Mouse (Mus musculus) kidney, postnatal 0 days (tissue): ENCODE data around the gene Obscn. TPM values are rescaled to one million over a fixed set of nuclear protein-coding genes. Genes with fewer than 3 reads are reported as not detected.
A peak's percentile ranks its signal among the peaks of the same experiment; 100 is the strongest.
"Not testable (repeated sequence)": the region's sequence is repeated elsewhere in the genome, so short reads cannot be mapped to it uniquely, and the experiment has no call there.

Source experiments
- ATAC-seq: fragments of 200-750 bp; cut with Nextera tagmentation; replicated peaks from 2 replicates; pipeline ENCODE4 v1.8.0; 2017; ENCODE audit warnings: low read depth, moderate number of reproducible peaks, moderate TSS enrichment, moderate library complexity; ENCODE audit not compliant: low FRiP score
- DNase-seq: peaks from one replicate; pipeline ENCODE4 v3.0.0-alpha.2; 2016; ENCODE audit warnings: low spot score
- H3K27ac ChIP-seq: fragments of 300-500 bp; sonication (generic); 2 replicates; pipeline ENCODE4 v1.5.1; 2014; ENCODE audit warnings: mild to moderate bottlenecking
- H3K27me3 ChIP-seq: fragments of 300-500 bp; sonication (generic); 2 replicates; pipeline ENCODE4 v1.6.1; 2014; ENCODE audit warnings: low read length, mixed read lengths; ENCODE audit not compliant: insufficient read depth
- H3K36me3 ChIP-seq: fragments of 300-500 bp; sonication (generic); 2 replicates; pipeline ENCODE4 v1.6.1; 2014; ENCODE audit warnings: low read length, mixed read lengths; ENCODE audit not compliant: insufficient read depth
- H3K4me1 ChIP-seq: fragments of 300-500 bp; sonication (generic); replicated peaks from 2 replicates; pipeline ENCODE4 v1.6.1; 2014; ENCODE audit warnings: antibody characterized with exemption, low read length, mixed read lengths; ENCODE audit not compliant: insufficient read depth
- H3K4me2 ChIP-seq: fragments of 300-500 bp; sonication (generic); 2 replicates; pipeline ENCODE4 v1.6.1; 2014; ENCODE audit warnings: mild to moderate bottlenecking, low read length, moderate library complexity, mixed read lengths
- H3K4me3 ChIP-seq: fragments of 300-500 bp; sonication (generic); replicated peaks from 2 replicates; pipeline ENCODE4 v1.5.1; 2014; ENCODE audit warnings: low read depth, low read length
- H3K9ac ChIP-seq: fragments of 300-500 bp; sonication (generic); 2 replicates; pipeline ENCODE4 v1.6.1; 2014; ENCODE audit warnings: low read depth, low read length
- H3K9me3 ChIP-seq: fragments of 300-500 bp; sonication (generic); replicated peaks from 2 replicates; pipeline ENCODE4 v1.6.1; 2016; ENCODE audit warnings: low read length, inconsistent platforms, mixed read lengths
- CTCF ChIP-seq: IDR thresholded peaks from 2 replicates; pipeline ENCODE4 v1.5.1; 2016; ENCODE audit warnings: antibody characterized with exemption, low read depth, mild to moderate bottlenecking, moderate library complexity
- WGBS: fragments of 180-500 bp; shearing (Covaris S2); extraction: QIAGEN DNeasy Blood & Tissue Kit; methylation state at CpG from one replicate; pipeline ENCODE4 v1.1.7; 2014; 5-methylcytosine and 5-hydroxymethylcytosine counted together
- polyA plus RNA-seq: library from polyadenylated mRNA; unstranded; fragments of >200 nt; fragmentation: Nextera tagmentation; extraction: Ambion mirVana; gene quantifications from 2 replicates; pipeline ENCODE4 v1.2.1, GENCODE M21; 2015

Gene Obscn
- polyA plus RNA-seq, 1 experiment from 2014 or later = 0.20 TPM

DNA sequence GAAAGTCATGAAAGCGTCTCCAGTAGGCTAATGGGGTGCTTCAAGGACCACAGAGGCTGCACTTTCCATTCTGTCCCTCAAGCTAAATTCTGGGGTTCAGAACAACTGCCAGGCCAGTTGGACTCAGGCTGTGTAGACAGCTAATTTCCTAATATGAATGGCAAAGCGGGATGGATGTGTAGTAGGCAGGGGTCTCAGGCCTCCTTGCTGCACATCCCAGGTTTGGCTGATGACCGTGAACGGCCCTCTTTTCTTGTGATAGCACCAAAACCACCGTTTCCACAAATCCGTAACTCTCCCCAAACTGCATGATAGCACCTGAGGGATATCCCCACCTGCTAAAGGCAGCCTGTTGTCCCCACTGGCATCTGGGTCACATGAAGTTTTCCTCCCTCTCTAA is 177.7 kb downstream of the Obscn start:
- H3K9ac ChIP-seq = no peak overlapping the region

DNA sequence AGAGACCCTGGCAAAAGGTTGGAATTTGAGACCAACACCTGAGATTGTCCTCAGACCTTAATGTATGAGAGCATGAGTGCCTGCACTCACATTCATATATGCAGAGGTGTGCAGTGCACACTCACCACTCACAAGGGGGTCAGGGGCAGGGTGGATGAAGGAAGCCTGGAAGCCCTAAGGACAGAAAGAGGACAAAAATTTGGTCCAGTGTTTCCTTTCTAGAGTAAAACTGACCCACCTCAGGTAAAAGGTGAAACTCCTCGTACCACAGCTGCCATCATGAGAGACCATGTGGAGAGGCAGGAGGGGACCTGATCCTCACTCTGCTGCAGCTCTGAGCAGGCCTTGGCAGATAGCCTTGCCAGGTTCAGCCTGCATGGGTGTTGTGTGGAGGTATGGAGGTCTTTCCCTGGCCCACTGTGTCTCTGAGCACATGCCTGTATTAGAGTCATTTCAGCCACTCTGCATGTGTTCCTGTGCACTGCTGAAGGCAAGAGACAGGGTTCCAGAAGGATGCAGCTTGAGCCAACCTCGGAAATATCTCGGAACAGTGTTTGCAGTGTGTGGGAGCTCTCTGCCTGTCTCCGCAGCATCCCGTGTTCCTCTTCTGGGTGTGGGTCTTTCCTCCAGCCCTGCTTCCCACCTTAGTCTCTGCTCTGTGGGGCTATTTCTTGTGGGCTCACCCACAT is 178.8 kb downstream of the Obscn start:
- peak overlapping the region; percentile 66 for H3K4me2 ChIP-seq
- TF ChIP-seq CTCF = no peak
- no peak for DNase-seq
- no peaks in the 10 kb centered on the region for H3K9me3 ChIP-seq
- 72% methylated on average over 5 of the region's 5 CpGs for WGBS
- no peaks in the 10 kb centered on the region for H3K36me3 ChIP-seq
- H3K4me3 ChIP-seq = no peak overlapping the region
- no peak overlapping the region for H3K9ac ChIP-seq
- ATAC-seq = no peak
- H3K27ac ChIP-seq = no peak overlapping the region
- no peaks in the 10 kb centered on the region for H3K27me3 ChIP-seq
- H3K4me1 ChIP-seq = peaks cover 10% of the 10 kb centered on the region; the same call in 1 of the 2 replicates

More for the DNA sequence above, 177.7 kb downstream of the Obscn start:
- no peak overlapping the region for H3K27ac ChIP-seq
- H3K27me3 ChIP-seq = no peaks in the 10 kb centered on the region
- no peaks in the 10 kb centered on the region for H3K36me3 ChIP-seq
- no peak overlapping the region for H3K4me2 ChIP-seq
- H3K4me3 ChIP-seq = no peak overlapping the region
- H3K4me1 ChIP-seq = peaks cover 10% of the 10 kb centered on the region; the same call in 1 of the 2 replicates
- no peak for TF ChIP-seq CTCF
- DNase-seq = no peak
- ATAC-seq = no peak
- no peaks in the 10 kb centered on the region for H3K9me3 ChIP-seq
- WGBS = 85% methylated on average over 6 of the region's 6 CpGs

DNA sequence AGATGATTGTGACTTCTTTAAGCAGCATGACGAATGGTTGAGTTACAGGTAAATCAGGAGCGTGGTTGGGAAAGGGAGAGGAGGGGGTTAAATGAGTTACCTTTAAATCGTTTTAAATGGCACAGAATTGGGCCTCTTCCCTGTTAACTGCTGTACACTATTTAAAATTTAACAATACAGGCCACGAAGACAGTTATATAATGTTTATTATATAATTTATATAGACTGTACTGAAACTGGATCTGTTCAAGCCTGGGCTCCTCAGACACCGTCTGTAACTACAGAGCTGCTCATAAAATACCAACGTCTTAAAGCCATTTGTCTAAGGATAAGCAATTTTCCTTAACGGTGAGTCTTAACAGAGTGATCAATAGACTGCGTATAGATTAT is 180.3 kb downstream of the Obscn start:
- Histone ChIP-seq H3K9ac (peak overlapping the region; percentile 87), H3K9me3 (no peaks in the 10 kb centered on the region), H3K4me1 (peaks cover 10% of the 10 kb centered on the region; the same call in 1 of the 2 replicates), H3K4me2 (peak overlapping the region; percentile 66), H3K27me3 (no peaks in the 10 kb centered on the region), H3K36me3 (no peaks in the 10 kb centered on the region), H3K4me3 (peak overlapping the region; percentile 76), H3K27ac (no peak overlapping the region; the same call in 1 of the 2 replicates)
- WGBS = 16% methylated on average over 8 of the region's 8 CpGs
- ATAC-seq (no peak), DNase-seq (no peak)
- TF ChIP-seq CTCF = no peak

DNA sequence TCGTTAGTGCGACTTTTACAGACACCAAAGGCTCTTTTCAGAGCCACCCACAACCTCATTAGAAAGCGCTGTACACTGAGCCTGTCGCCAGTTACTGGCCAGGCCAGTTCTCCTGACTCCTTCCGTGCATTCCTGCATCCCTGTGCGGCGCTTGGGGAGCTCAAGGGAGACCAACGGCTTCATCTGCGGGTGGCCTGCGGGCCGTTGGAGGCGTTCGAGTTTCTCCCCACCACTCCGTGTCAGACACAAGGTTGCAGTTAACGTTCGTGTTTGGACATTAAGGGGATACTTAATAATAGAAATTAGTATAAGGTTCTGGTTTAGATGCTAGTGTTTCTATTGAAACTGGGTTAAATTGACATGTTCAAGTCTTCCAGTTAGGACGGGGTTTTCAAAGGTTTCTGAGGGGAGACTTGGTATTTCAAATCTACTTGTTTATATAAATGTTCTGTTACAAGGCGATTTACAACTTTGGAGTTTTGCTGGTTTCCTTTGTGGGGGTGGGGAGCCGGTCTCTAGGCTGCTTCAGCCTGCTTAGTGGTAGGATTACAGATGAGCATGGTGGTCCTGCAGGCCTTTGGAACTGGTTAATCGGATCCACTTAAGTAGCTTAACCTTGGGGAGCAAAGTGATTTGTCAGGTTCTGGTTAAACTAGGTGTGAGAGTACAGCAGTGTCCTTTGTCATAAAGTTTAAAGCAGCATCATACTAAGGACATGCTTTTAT is 180.9 kb downstream of the Obscn start:
- H3K27me3 ChIP-seq = no peaks in the 10 kb centered on the region; the same call in 1 of the 2 replicates
- no peak; the same call in 1 of the 2 replicates for ATAC-seq
- peaks cover 10% of the 10 kb centered on the region; the same call in 1 of the 2 replicates for H3K4me1 ChIP-seq
- H3K36me3 ChIP-seq = no peaks in the 10 kb centered on the region
- peak overlapping the region; percentile 87 for H3K9ac ChIP-seq
- peak overlapping the region; percentile 76 for H3K4me3 ChIP-seq
- H3K27ac ChIP-seq = peak overlapping the region; percentile 97
- TF ChIP-seq CTCF = no peak; the same call in 1 of the 2 replicates
- H3K4me2 ChIP-seq = peak overlapping the region; percentile 66
- H3K9me3 ChIP-seq = no peaks in the 10 kb centered on the region
- DNase-seq = peak; percentile 82
- under 1% methylated on average over 20 of the region's 20 CpGs for WGBS

DNA sequence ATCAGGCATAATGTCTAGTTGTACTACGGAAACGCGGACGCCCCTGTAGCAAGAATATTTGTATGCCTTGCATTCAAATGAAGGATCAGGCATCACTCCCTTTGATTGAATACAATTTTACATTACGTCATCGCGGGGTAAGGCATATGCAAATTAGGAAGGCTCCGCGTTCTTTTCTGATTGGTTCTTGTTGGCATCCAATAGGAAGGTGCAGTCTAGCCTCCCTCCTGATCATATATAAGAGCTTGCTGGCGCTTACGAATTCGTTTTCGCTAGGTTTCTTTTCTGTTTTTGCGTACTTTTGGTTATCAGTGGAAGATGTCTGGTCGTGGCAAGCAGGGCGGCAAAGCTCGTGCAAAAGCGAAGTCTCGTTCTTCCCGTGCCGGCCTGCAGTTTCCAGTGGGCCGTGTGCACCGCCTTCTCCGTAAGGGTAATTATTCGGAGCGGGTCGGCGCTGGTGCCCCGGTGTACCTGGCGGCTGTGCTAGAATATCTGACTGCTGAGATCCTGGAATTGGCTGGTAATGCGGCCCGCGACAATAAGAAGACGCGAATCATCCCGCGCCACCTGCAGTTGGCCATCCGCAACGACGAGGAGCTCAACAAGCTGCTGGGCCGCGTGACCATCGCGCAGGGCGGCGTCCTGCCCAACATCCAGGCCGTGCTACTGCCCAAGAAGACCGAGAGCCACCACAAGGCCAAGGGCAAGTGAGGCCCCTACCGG is 181.6 kb downstream of the Obscn start, which contains the start of the genes Hist3h2a and Trim17:
Gene Hist3h2a, plus strand, starts transcription at position 266 of the 723 bp plus-strand sequence.
Gene Trim17, plus strand, starts transcription at position 266 of the 723 bp plus-strand sequence.
- WGBS = under 1% methylated on average over 49 of the region's 49 CpGs
- Histone ChIP-seq H3K4me3 (peak within 1 kb of the TSS; percentile 76), H3K9ac (peak within 1 kb of the TSS; percentile 87), H3K27me3 (no peaks in the 10 kb centered on the region; the same call in 1 of the 2 replicates), H3K9me3 (no peaks in the 10 kb centered on the region), H3K4me2 (peak within 1 kb of the TSS; percentile 66), H3K4me1 (peaks cover 10% of the 10 kb centered on the region; the same call in 1 of the 2 replicates), H3K27ac (peak within 1 kb of the TSS; percentile 97), H3K36me3 (no peaks in the 10 kb centered on the region)
- peak; percentile 99 for DNase-seq
- TF ChIP-seq CTCF = peak; percentile 66
- ATAC-seq = peak; percentile 92

DNA sequence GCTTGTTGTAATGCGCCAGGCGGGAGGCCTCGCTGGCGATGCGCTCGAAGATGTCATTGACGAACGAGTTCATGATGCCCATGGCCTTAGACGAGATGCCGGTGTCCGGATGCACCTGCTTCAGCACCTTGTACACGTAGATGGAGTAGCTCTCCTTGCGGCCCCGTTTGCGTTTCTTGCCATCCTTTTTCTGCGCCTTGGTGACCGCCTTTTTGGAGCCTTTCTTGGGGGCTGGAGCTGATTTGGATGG is 182.1 kb downstream of the Obscn start:
- WGBS = 0% methylated on average over 11 of the region's 17 CpGs
- DNase-seq = not testable (repeated sequence)
- ATAC-seq = peak; percentile 15; the same call in 1 of the 2 replicates

More for the DNA sequence above, 182.1 kb downstream of the Obscn start:
- peak overlapping the region; percentile 97 for H3K27ac ChIP-seq
- H3K9me3 ChIP-seq, H3K36me3 ChIP-seq, H3K27me3 ChIP-seq: not testable (repeated sequence)
- peak overlapping the region; percentile 56; the same call in 1 of the 2 replicates for H3K9ac ChIP-seq
- peaks cover 10% of the 10 kb centered on the region; the same call in 1 of the 2 replicates for H3K4me1 ChIP-seq
- H3K4me2 ChIP-seq = peak overlapping the region; percentile 66
- H3K4me3 ChIP-seq = peak overlapping the region; percentile 76
